ENCODE assay signal across 8 mouse cellular contexts in the genomic region with DNA sequence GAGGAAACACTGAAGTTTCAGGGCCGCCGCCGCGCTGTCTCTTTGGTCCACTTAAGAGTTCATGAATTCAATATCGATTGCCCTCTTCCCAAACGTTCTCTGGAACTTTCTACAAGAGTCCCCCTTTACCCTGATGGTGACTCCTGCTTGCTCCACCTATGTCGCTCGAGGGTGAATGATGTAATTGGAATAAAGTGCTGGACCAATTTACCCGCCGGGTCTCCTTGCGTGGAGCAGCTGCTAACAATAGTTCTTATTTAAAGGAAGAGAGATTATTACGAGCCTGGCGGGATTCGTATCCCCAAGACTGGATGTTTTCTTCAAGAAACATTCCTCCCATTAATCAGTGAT. TPM values are rescaled to one million over a fixed set of nuclear protein-coding genes. Genes with fewer than 3 reads are reported as not detected.
DNase-seq lines count a peak whose midpoint lies in the region; ATAC-seq and TF ChIP-seq lines count a peak whose summit lies in the region.

A gene (minus strand): TSS at position 135 of the 351 bp plus-strand sequence.

- peak within 1 kb of the TSS; percentile 77 for H3K27ac ChIP-seq in thymus, adult 2 months (ENCODE audit: control insufficient read depth, insufficient read depth, low read length)
- peak within 1 kb of the TSS; percentile 100 for H3K27ac ChIP-seq in limb, embryonic 14.5 days (replicated peaks; ENCODE audit: low read depth, low read length)
- peak within 1 kb of the TSS; percentile 100 for H3K27ac ChIP-seq in stomach, embryonic 14.5 days (ENCODE audit: low read length)

- WGBS in thymus, adult 2 months: 19% methylated on average over 14 of the region's 14 CpGs
- 2% methylated on average over 14 of the region's 14 CpGs for WGBS in limb, embryonic 14.5 days
- 3% methylated on average over 14 of the region's 14 CpGs for WGBS in stomach, embryonic 14.5 days

- no peak for TF ChIP-seq CTCF in thymus, adult 2 months (IDR thresholded peaks at IDR 0.05; ENCODE audit: borderline replicate concordance, control insufficient read depth, extremely low read depth, insufficient read depth, low read length, poor library complexity)

- peaks cover 5% of the 10 kb centered on the region for H3K4me1 ChIP-seq in thymus, adult 2 months (replicated peaks; ENCODE audit: control insufficient read depth, insufficient read depth, low read length)
- peaks cover 28% of the 10 kb centered on the region for H3K4me1 ChIP-seq in limb, embryonic 14.5 days (ENCODE audit: control insufficient read depth, insufficient read depth, low read length)
- peaks cover 27% of the 10 kb centered on the region for H3K4me1 ChIP-seq in stomach, embryonic 14.5 days (ENCODE audit: control insufficient read depth, insufficient read depth, low read length)

- H3K36me3 ChIP-seq in thymus, adult 2 months (ENCODE audit: control insufficient read depth, insufficient read depth, low read length): no peaks in the 10 kb centered on the region
- H3K36me3 ChIP-seq in limb, embryonic 14.5 days (ENCODE audit: control insufficient read depth, insufficient read depth, low read length): 0 out of 2 replicates have a peak, but pooled peaks cover 2% of the 10 kb centered on the region
- H3K36me3 ChIP-seq in stomach, embryonic 14.5 days (ENCODE audit: control insufficient read depth, insufficient read depth, low read length): peaks cover 3% of the 10 kb centered on the region; the same call in 1 of the 2 replicates

- H3K4me2 ChIP-seq in limb, embryonic 14.5 days (replicated peaks; ENCODE audit: low read depth, low read length, severe bottlenecking): peak within 1 kb of the TSS; percentile 66
- peak within 1 kb of the TSS; percentile 74 for H3K4me2 ChIP-seq in stomach, embryonic 14.5 days (replicated peaks; ENCODE audit: low read depth, low read length)

- H3K9me3 ChIP-seq in limb, embryonic 14.5 days (ENCODE audit: control insufficient read depth, low read length): no peaks in the 10 kb centered on the region
- no peaks in the 10 kb centered on the region for H3K9me3 ChIP-seq in stomach, embryonic 14.5 days (ENCODE audit: control insufficient read depth, low read depth, low read length)

- intact Hi-C loops in heart, postnatal 36 days (cut with DNase I): loop anchor here (2.0 to 10.0 kb wide), 5 partner anchors 40 to 1618 kb away; a partner anchor contains a TSS

- TF ChIP-seq POLR2A in thymus, adult 2 months (IDR thresholded peaks at IDR 0.05; ENCODE audit: control insufficient read depth, extremely low read depth, insufficient read depth, low read length, poor library complexity): no peak
- TF ChIP-seq POLR2A in limb, embryonic 14.5 days (IDR thresholded peaks at IDR 0.05; ENCODE audit: borderline replicate concordance, extremely low read depth, insufficient read depth, insufficient read length): no peak

- no peaks in the 10 kb centered on the region for H3K27me3 ChIP-seq in thymus, adult 2 months (ENCODE audit: control insufficient read depth, insufficient read depth, low read length)
- H3K27me3 ChIP-seq in limb, embryonic 14.5 days (ENCODE audit: control insufficient read depth, insufficient read depth, low read length): no peaks in the 10 kb centered on the region
- no peaks in the 10 kb centered on the region for H3K27me3 ChIP-seq in stomach, embryonic 14.5 days (ENCODE audit: control insufficient read depth, insufficient read depth, low read length)

- peak; percentile 40 for ATAC-seq in erythroid progenitor cell, adult 5-6 weeks (replicated peaks; ENCODE audit: low FRiP score, poor library complexity, severe bottlenecking)
- ATAC-seq in limb, embryonic 14.5 days (ENCODE audit: low FRiP score, low read depth): peak; percentile 32
- ATAC-seq in stomach, embryonic 14.5 days (ENCODE audit: insufficient number of reproducible peaks, insufficient read depth, low FRiP score, low read depth): peak; percentile 37; the same call in 1 of the 2 replicates

- H3K4me3 ChIP-seq in thymus, adult 2 months (ENCODE audit: control insufficient read depth, insufficient read depth, low read length): peak within 1 kb of the TSS; percentile 56
- H3K4me3 ChIP-seq in limb, embryonic 14.5 days (replicated peaks; ENCODE audit: low read length): peak within 1 kb of the TSS; percentile 84
- H3K4me3 ChIP-seq in stomach, embryonic 14.5 days (ENCODE audit: low read depth, low read length): peak within 1 kb of the TSS; percentile 60

- no peak for DNase-seq in thymus, adult 2 months
- DNase-seq in thymus, postnatal 36 days: no peak
- no peak for DNase-seq in heart, postnatal 36 days
- DNase-seq in limb, embryonic 14.5 days (ENCODE audit: low spot score): peak; percentile 68
- DNase-seq in spleen, postnatal 10 days (ENCODE audit: low spot score in 2 of 2): no peak
- DNase-seq in right cerebral cortex, postnatal 4 days: no peak

- H3K9ac ChIP-seq in limb, embryonic 14.5 days (ENCODE audit: low read depth, low read length, severe bottlenecking): peak within 1 kb of the TSS; percentile 88
- H3K9ac ChIP-seq in stomach, embryonic 14.5 days (replicated peaks; ENCODE audit: low read depth, low read length): peak within 1 kb of the TSS; percentile 83

RNA-seq across cellular contexts. Expression of the gene that starts here (rescaled TPM):
- polyA plus RNA-seq in thymus, adult 2 months (2012; rRNA removed): 121 and 144 TPM in 2 replicates
- 108 and 111 TPM in 2 replicates for total RNA-seq in erythroid progenitor cell, adult 5-6 weeks (2015; ENCODE audit: low replicate concordance)
- 28.0 and 45.2 TPM in 2 replicates for total RNA-seq in erythroid progenitor cell, adult 5-6 weeks (2017; ENCODE audit: low replicate concordance)
- total RNA-seq in heart, postnatal 36 days (2021): 1,000 to 10,000 TPM; 1,077 to 1,160 TPM
- polyA plus RNA-seq in limb, embryonic 14.5 days (2012; rRNA removed): 361 and 386 TPM in 2 replicates
- polyA plus RNA-seq in limb, embryonic 14.5 days (2014; fragmentation: Nextera tagmentation; extraction: Ambion mirVana): 718 and 721 TPM in 2 replicates
- 569 and 588 TPM in 2 replicates for polyA plus RNA-seq in stomach, embryonic 14.5 days (2014; fragmentation: Nextera tagmentation; extraction: Ambion mirVana)

Comparison
In these comparisons a context has a peak if more than half of its experiments do, and no peak if none do; other contexts are left out.
1. RNA of the gene that starts here (total RNA-seq): 1,077 to 1,160 TPM in heart, postnatal 36 days; 28.0 to 111 TPM in erythroid progenitor cell, adult 5-6 weeks; every median in the first group is over 4 times any median in the second.
2. Peak in every context shown above with its lines, with median percentiles within 50 percentile points of each other: H3K27ac ChIP-seq, H3K4me3 ChIP-seq and ATAC-seq.